Mouse (Mus musculus): Measurements from ENCODE around the gene Cmtr2.
A peak's percentile ranks its signal among the peaks of the same experiment; 100 is the strongest.

Cmtr2 gene

DNA sequence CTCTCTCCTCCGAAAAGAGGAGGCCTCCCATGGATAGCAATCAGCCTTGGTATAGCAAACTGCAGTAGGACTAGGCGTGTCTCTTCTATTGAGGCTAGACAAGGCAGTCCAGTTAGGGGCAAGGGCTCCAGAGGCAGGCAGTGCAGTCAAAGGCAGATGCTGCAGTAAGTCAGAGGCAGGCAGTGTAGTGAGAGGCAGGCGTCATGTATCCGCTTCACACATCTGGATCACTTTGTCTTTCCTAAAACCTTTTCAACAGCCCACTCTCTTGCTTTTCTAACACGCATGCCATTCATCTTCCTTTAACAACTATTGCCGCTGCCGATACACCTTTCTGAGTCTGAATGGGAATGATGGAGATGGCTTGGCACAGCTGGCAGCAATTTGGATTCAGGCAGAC, at the start of gene Cmtr2:
TSS of gene Cmtr2 (plus strand) at position 301 of the 400 bp plus-strand sequence.
- no peak for DNase-seq (ENCODE audit: inconsistent age in 2 of 2, low spot score in 1 of 2)

DNA sequence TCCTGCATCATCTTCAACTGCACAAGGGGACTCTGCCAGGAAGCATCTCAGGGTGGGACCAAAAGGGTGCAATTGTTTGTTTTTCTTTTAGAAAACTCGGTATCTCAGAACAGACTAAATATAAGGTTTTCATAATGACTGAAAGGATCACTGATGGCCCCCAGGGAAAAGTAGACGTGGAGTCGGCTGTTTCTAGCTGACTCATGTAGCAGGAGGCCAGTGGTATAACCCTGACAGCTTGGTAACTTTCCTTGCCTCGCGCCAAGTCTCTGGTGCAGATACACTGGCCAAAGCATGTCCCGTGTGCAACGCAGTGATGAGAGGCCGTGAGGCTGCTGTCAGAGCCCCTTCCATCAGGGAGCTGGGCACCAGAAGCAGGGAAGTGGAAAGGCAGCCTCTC, 49.2 kb upstream of the Cmtr2 start:
- DNase-seq (ENCODE audit: inconsistent age in 2 of 2, low spot score in 1 of 2): no peak

- peak; percentile 15 to 32 for DNase-seq (ENCODE audit: inconsistent age in 2 of 2, low spot score in 1 of 2)
Measured at GRCm38 (mm10) chr8:110168046-110168445, 47.4 kb upstream of the Cmtr2 start, which contains the start of gene Calb2. TSS of gene Calb2 (minus strand) at chr8:110168210.

- no peak for DNase-seq (ENCODE audit: inconsistent age in 2 of 2, low spot score in 1 of 2)
Measured at GRCm38 (mm10) chr8:110172161-110172560, 43.3 kb upstream of the Cmtr2 start.

DNA sequence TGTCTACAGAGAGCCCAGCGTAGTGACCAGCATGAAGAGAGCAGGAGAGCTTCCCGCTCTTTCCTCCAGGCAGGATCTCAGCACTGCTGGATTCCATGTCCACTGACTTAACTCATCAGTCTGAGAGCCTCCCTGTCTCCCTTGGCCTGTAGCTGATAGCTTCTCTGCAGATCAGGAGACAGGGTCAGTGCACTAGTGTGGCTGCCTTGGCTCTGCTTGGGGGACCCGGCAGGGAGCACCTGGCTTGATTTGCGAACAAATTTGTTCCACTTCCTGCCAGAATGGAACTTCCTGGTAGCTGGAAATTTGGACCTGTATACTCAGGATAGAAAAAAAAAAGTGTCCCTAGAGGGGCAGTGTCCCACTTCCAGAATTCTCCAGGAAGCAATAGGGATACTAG, 40.6 kb upstream of the Cmtr2 start:
- no peak for DNase-seq (ENCODE audit: inconsistent age in 2 of 2, low spot score in 1 of 2)

GRCm38 (mm10) chr8:110177359-110178155, 37.9 kb upstream of the Cmtr2 start:
- no peak for DNase-seq (ENCODE audit: inconsistent age in 2 of 2, low spot score in 1 of 2)

GRCm38 (mm10) chr8:110182735-110183367, 32.6 kb upstream of the Cmtr2 start:
- no peak for DNase-seq (ENCODE audit: inconsistent age in 2 of 2, low spot score in 1 of 2)

DNA sequence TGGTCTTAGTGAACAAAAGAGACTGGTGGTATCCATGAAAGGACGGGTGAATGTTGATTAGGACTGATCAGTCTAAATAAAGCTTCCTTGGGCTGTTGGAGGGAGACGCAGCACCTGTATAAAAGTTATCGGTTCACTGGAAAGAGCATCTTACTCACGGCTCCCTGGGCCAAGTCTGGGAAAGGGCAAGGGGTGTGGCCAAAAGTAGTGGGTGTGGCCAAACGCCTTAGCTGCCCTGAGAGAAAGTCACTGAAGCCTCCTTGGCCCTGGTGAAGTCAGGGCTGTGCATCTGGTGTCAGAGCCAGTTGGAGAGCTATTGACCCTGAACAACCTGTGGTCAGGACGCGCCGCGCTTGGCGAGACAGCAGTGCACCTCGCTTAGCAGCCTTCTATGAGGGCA, 31.7 kb upstream of the Cmtr2 start:
- DNase-seq (ENCODE audit: inconsistent age in 2 of 2, low spot score in 1 of 2): no peak

DNA sequence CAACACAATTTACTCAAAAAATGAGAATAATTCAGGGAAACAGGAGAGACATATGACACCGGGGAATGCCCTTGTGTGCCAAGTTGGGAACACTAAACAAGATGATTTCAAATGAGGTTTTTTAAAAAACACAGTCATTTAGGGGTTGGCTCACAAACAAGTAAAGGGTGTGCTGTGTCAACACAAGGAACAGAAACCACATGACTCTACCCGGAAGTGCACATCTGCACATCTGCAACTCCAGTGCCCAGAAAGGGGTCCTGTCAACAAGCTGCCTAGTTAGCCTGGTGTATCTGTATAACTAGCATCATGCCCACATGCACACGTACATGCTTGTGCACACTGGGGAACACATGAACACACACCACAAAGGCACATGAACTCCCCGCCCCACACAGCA, 29.9 kb upstream of the Cmtr2 start:
- no peak for DNase-seq (ENCODE audit: inconsistent age in 2 of 2, low spot score in 1 of 2)

DNA sequence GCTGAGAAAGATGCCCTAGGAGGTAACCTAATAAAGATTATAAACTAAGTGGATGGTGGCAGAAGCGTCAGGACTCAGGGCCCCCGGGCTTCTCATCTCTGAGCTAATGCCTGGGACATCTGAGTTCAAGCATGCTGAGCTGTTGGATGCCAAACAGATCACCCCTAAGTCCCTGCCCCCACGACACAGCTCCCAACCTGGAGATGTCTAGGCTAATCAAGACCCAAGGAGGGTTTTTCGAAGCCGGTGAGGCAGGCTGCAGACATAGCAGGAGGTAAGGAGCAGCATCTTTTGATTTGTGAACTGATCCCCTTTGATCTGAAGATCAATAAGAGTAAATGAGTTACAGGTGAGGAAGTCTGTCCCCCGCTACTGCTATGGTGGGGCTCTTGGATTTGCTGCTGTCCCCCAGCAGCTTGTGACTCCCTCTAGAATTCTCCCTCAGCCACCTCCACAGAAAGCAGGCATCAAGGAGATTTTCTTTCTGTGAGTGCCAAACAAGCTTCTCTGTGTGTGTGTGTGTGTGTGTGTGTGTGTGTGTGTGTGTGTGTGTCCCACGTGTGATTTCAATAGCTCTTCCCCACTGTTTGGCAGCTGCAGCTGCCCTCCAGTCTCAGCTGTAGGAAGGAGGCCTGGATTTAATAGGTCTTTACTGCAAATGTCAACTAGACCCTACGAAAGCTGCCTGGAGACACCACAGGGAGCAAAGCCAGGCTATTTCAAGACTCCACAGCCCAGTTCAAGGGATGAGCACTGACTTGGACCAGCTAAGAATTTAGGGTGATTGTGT, 26.3 kb upstream of the Cmtr2 start:
- no peak for DNase-seq (ENCODE audit: inconsistent age in 2 of 2, low spot score in 1 of 2)

- peak; percentile 30 to 69 for DNase-seq (ENCODE audit: inconsistent age in 2 of 2, low spot score in 1 of 2)
Measured at GRCm38 (mm10) chr8:110196678-110197077, 18.8 kb upstream of the Cmtr2 start.

DNA sequence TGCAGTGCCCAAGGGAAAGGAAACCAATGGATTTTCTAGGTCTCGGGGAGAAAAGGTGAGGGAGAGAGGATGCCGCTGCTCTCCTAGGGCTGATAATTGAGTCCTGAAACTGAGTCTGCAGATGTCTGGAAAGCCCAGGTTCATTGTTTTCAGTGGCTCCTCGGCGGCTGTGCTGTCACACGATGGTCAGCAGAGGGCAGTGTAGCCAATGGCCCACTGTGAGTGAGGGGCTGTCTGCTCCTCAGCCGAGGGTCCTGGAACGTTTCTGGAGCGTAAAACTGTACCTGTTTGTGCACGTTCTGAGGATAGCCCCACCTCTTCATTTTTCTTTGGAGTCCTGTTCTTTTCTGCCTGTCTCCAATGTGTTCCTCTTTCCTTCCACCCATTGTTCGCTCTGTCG, 13.7 kb upstream of the Cmtr2 start:
- peak in 1 of 2 experiments; percentile 28 for DNase-seq (ENCODE audit: inconsistent age in 2 of 2, low spot score in 1 of 2)

- no peak for DNase-seq (ENCODE audit: inconsistent age in 2 of 2, low spot score in 1 of 2)
Measured at GRCm38 (mm10) chr8:110216253-110216652, 788 bp downstream of the Cmtr2 start.

GRCm38 (mm10) chr8:110217198-110217597, 1.7 kb downstream of the Cmtr2 start:
- DNase-seq (ENCODE audit: inconsistent age in 2 of 2, low spot score in 1 of 2): peak in 1 of 2 experiments; percentile 21

DNA sequence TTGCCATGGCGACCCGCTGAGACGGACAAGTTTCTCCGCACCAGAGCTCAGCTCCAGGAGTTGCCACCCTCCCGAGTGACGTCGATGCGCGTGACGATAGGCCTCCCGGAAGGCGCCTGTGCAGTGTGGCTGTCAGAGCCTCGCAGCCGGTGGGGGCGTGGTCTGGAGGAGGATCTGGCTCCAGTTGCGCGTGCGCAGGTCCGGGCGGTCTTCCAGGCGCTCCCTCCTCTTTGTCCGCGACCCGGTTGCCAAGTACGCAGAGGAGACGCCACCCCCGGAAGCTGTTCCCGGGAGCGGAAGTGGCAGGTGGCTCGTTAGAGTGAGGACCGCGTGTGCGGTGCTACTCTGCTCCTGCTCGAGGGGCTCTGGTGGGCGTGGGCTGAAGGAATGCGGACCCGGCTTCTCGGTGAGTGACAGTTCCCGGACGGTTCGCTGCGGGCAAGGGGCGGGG, 2.2 kb downstream of the Cmtr2 start:
- peak; percentile 100 for DNase-seq (ENCODE audit: inconsistent age in 2 of 2, low spot score in 1 of 2)

DNA sequence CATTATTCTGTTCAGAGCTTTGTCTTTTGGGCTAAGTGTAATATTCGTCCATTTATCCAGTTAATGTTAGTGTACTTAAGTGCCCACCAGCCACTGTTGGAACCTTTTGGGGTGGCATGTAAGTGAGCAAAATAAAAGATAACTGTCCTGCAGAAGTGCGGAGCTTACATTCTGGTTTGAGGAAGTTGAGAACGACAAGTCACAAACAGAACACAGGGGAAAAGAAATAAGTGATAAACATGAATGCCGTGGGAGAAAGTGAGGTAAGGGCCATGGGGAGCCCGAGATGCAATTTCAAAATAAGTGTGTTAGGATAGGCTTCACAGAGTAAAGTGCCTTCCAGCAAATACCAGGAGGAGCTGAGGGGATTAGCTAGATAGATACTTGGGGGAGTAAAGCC, 3.0 kb downstream of the Cmtr2 start:
- DNase-seq (ENCODE audit: inconsistent age in 2 of 2, low spot score in 1 of 2): no peak

GRCm38 (mm10) chr8:110220936-110221335, 5.5 kb downstream of the Cmtr2 start:
- peak; percentile 29 to 70 for DNase-seq (ENCODE audit: inconsistent age in 2 of 2, low spot score in 1 of 2)

GRCm38 (mm10) chr8:110230803-110231202, 15.3 kb downstream of the Cmtr2 start:
- DNase-seq (ENCODE audit: inconsistent age in 2 of 2, low spot score in 1 of 2): no peak

- no peak for DNase-seq (ENCODE audit: inconsistent age in 2 of 2, low spot score in 1 of 2)
Measured at GRCm38 (mm10) chr8:110242278-110243177, 27.1 kb downstream of the Cmtr2 start.

DNA sequence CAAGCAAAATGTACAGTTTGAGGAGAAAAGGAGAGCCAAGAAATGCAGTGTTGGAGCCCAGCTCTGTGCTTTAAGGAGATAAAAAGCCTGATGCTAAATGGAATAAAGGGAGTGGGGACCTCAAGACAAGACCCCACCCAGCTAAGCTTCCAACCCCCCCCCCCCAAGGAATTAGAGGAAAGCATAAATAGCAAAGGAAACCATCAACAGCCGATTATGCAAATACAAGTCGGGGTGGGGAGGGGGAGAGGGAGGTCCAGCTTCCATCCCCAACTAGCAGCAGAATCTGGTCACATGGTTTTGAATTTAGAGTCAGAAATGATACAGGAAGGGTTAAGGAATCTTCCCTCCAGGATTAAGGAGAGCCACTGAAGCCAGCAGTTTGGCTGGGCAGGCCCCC, 29.1 kb downstream of the Cmtr2 start:
- no peak for DNase-seq (ENCODE audit: inconsistent age in 2 of 2, low spot score in 1 of 2)

DNA sequence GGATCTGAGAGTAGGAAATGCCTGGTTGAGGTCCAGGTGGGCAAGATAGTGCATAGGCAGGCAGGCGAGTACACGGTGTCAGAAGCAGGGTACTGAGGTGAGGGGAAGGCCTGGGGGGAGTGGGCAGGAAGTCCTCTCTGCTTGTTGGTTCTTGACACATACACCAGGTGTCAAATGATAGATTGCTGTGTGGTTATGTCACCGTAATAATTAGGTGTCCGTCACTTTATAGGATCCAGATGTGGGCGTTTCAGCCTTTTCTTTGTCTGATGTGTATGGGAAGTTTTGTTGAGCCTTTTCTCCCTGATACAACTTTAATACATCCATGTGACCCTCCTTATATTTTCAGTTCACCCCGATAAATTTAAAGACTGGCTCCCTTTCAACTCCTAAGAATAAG, 31.8 kb downstream of the Cmtr2 start:
- DNase-seq (ENCODE audit: inconsistent age in 2 of 2, low spot score in 1 of 2): no peak

All from adrenal gland, adult (tissue).